Mouse (Mus musculus) neutrophil, adult 5-6 weeks (primary cell): ENCODE measurements around the gene Angptl7. TPM values are rescaled to one million over a fixed set of nuclear protein-coding genes. Genes with fewer than 3 reads are reported as not detected.

Source experiments
- ATAC-seq: fragments of 151-379, 151-347 bp; 2 replicates; pipeline ENCODE4 v1.8.0; 2017; ENCODE audit warnings: mild to moderate bottlenecking, moderate TSS enrichment; ENCODE audit not compliant: insufficient number of reproducible peaks, poor library complexity, low FRiP score, severe bottlenecking; ENCODE audit errors: extremely low read depth
- total RNA-seq: library from RNA; stranded (forward); fragments of 200-1000 nt; gene quantifications from 2 replicates; pipeline ENCODE4 v1.2.3, GENCODE M21; 2017

Angptl7 gene
- not detected in 2 replicates for total RNA-seq

GRCm38 (mm10) chr4:148500410-148500867 is at the start of gene Angptl7:
Angptl7 (minus strand) TSS chr4:148500460.
- no peak for ATAC-seq

- ATAC-seq: no peak
These were observed 48.8 kb upstream of the Angptl7 start for GRCm38 (mm10) chr4:148549106-148549505.

GRCm38 (mm10) chr4:148535876-148536275 is 35.6 kb upstream of the Angptl7 start:
- ATAC-seq: no peak

- ATAC-seq: no peak
These were observed 33.5 kb upstream of the Angptl7 start for GRCm38 (mm10) chr4:148533613-148534328.

GRCm38 (mm10) chr4:148532516-148532915 is 32.3 kb upstream of the Angptl7 start:
- no peak for ATAC-seq

- ATAC-seq: no peak
These were observed 31.1 kb upstream of the Angptl7 start for GRCm38 (mm10) chr4:148531341-148531740.

- ATAC-seq: no peak
These were observed 30.5 kb upstream of the Angptl7 start for GRCm38 (mm10) chr4:148530778-148531177.

GRCm38 (mm10) chr4:148530351-148530750 is 30.1 kb upstream of the Angptl7 start:
- no peak for ATAC-seq

- ATAC-seq: no peak
These were observed 27.1 kb upstream of the Angptl7 start for GRCm38 (mm10) chr4:148527158-148527910.

- no peak for ATAC-seq
These were observed 23.3 kb upstream of the Angptl7 start for GRCm38 (mm10) chr4:148523538-148523937.

GRCm38 (mm10) chr4:148518235-148518795 is 18.1 kb upstream of the Angptl7 start:
- no peak for ATAC-seq

GRCm38 (mm10) chr4:148517809-148518208 is 17.5 kb upstream of the Angptl7 start:
- ATAC-seq: no peak

- no peak for ATAC-seq
These were observed 15.1 kb upstream of the Angptl7 start for GRCm38 (mm10) chr4:148515313-148515712.

GRCm38 (mm10) chr4:148513021-148513559 is 12.8 kb upstream of the Angptl7 start:
- no peak for ATAC-seq

- ATAC-seq: no peak
These were observed 11.1 kb upstream of the Angptl7 start for GRCm38 (mm10) chr4:148511334-148511733.

- no peak for ATAC-seq
These were observed 10.4 kb upstream of the Angptl7 start for GRCm38 (mm10) chr4:148510691-148511090.

GRCm38 (mm10) chr4:148509450-148510084 is 9.3 kb upstream of the Angptl7 start:
- no peak for ATAC-seq

- ATAC-seq: no peak
These were observed 8.0 kb upstream of the Angptl7 start for GRCm38 (mm10) chr4:148508084-148508849.
